21 mouse cellular contexts compared by ENCODE assay signal in the genomic region with DNA sequence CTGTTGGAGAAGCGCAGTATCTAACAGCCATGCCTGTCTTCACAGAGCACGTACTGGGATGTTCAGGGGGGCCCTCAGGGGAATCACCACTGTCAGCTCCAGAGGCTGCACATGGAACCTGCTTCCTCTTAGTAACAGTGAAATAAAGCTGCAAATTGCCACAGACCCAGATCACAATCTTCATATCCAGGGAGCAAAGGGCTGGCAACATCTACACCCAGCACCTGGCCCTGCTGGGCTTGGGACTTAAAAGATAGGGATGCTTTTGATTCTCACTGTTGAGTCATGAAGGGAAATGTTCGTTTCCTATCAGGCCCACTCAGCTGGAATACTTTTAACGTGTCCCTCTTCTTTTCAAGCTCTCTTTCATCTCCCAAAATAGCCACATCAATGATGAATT.
DNase-seq lines count a peak whose midpoint lies in the region; ATAC-seq and TF ChIP-seq lines count a peak whose summit lies in the region.
"Had no signal": no experiment of that assay in that cellular context is flagged by ENCODE, and none has a peak within 500 bp of the region (broad histone marks: within the 10 kb centered on the region; RNA-seq: fewer than 3 reads in every experiment).

No protein-coding gene starts in this region.

- H3K27me3 ChIP-seq in limb, embryonic 14.5 days (ENCODE audit: control insufficient read depth, insufficient read depth, low read length), result no peaks in the 10 kb centered on the region
- no peaks in the 10 kb centered on the region for H3K27me3 ChIP-seq in limb, embryonic 10.5 days (ENCODE audit: low read depth, poor library complexity, severe bottlenecking)
- H3K27me3 ChIP-seq in MEL (ENCODE audit: control insufficient read depth in 1 of 2, insufficient read depth in 2 of 2, low read length in 2 of 2), result no peaks in the 10 kb centered on the region
- H3K27me3 ChIP-seq in liver, embryonic 14.5 days (ENCODE audit: control insufficient read depth, insufficient read depth, low read length), result no peaks in the 10 kb centered on the region
- no peaks in the 10 kb centered on the region for H3K27me3 ChIP-seq in forebrain, embryonic 13.5 days
- H3K27me3 ChIP-seq: embryonic facial prominence, embryonic 13.5 days; forebrain, embryonic 12.5 days; heart, embryonic 15.5 days; intestine, embryonic 15.5 days had no signal

- TF ChIP-seq CTCF in MEL (IDR thresholded peaks at IDR 0.05 in 2 of 3, conservative IDR thresholded peaks at IDR 0.05 in 1 of 3; ENCODE audit: control insufficient read depth in 1 of 3, insufficient read depth in 1 of 3, low read depth in 2 of 3, low read length in 3 of 3, poor library complexity in 1 of 3, severe bottlenecking in 1 of 3), result no peak
- TF ChIP-seq CTCF in liver, embryonic 14.5 days (IDR thresholded peaks at IDR 0.05; ENCODE audit: low read depth), result no peak

- H3K4me2 ChIP-seq in limb, embryonic 14.5 days (replicated peaks; ENCODE audit: low read depth, low read length, severe bottlenecking), result no peak overlapping the region
- no peak overlapping the region for H3K4me2 ChIP-seq in liver, embryonic 14.5 days (ENCODE audit: low read depth)
- H3K4me2 ChIP-seq in forebrain, embryonic 13.5 days, result no peak overlapping the region
- H3K4me2 ChIP-seq: embryonic facial prominence, embryonic 13.5 days; forebrain, embryonic 12.5 days; heart, embryonic 11.5 days; heart, embryonic 15.5 days; hindbrain, embryonic 14.5 days; intestine, embryonic 15.5 days had no signal

- 0 out of 2 replicates have a peak overlapping the region, but pooled peaks have one; percentile 13 for H3K27ac ChIP-seq in limb, embryonic 14.5 days (replicated peaks; ENCODE audit: low read depth, low read length)
- H3K27ac ChIP-seq in limb, embryonic 10.5 days, result no peak overlapping the region
- H3K27ac ChIP-seq in MEL (ENCODE audit: control insufficient read depth, low read depth, low read length), result peak overlapping the region; percentile 68; the same call in 1 of the 2 replicates
- H3K27ac ChIP-seq in liver, embryonic 14.5 days, result no peak overlapping the region
- no peak overlapping the region for H3K27ac ChIP-seq in forebrain, embryonic 13.5 days
- H3K27ac ChIP-seq: embryonic facial prominence, embryonic 13.5 days; forebrain, embryonic 12.5 days; heart, adult 2 months; heart, embryonic 15.5 days; hindbrain, embryonic 10.5 days; hindbrain, embryonic 14.5 days; intestine, embryonic 15.5 days had no signal

- no peaks in the 10 kb centered on the region for H3K9me3 ChIP-seq in limb, embryonic 14.5 days (ENCODE audit: control insufficient read depth, low read length)
- no peaks in the 10 kb centered on the region for H3K9me3 ChIP-seq in limb, embryonic 10.5 days (replicated peaks)
- H3K9me3 ChIP-seq in MEL (replicated peaks; ENCODE audit: insufficient read depth, low read length), result no peaks in the 10 kb centered on the region
- H3K9me3 ChIP-seq in liver, embryonic 14.5 days (ENCODE audit: control insufficient read depth, low read length), result no peaks in the 10 kb centered on the region
- H3K9me3 ChIP-seq in forebrain, embryonic 13.5 days (replicated peaks), result no peaks in the 10 kb centered on the region
- H3K9me3 ChIP-seq: embryonic facial prominence, embryonic 13.5 days; forebrain, embryonic 12.5 days; heart, embryonic 15.5 days; hindbrain, embryonic 10.5 days; intestine, embryonic 15.5 days had no signal

- ATAC-seq in limb, embryonic 14.5 days (ENCODE audit: low FRiP score, low read depth), result no peak
- peak; percentile 28; the same call in 1 of the 2 replicates for ATAC-seq in liver, embryonic 14.5 days (ENCODE audit: insufficient read depth)
- no peak for ATAC-seq in forebrain, embryonic 13.5 days
- ATAC-seq: intestine, embryonic 15.5 days had no signal

- H3K9ac ChIP-seq in limb, embryonic 14.5 days (ENCODE audit: low read depth, low read length, severe bottlenecking), result no peak overlapping the region
- no peak overlapping the region for H3K9ac ChIP-seq in MEL (ENCODE audit: control insufficient read depth, low read depth, low read length, poor library complexity, severe bottlenecking)
- no peak overlapping the region for H3K9ac ChIP-seq in liver, embryonic 14.5 days (replicated peaks)
- no peak overlapping the region for H3K9ac ChIP-seq in forebrain, embryonic 13.5 days
- H3K9ac ChIP-seq: embryonic facial prominence, embryonic 13.5 days; forebrain, embryonic 12.5 days; heart, embryonic 15.5 days; hindbrain, embryonic 14.5 days; intestine, embryonic 15.5 days had no signal

- peaks cover 10% of the 10 kb centered on the region for H3K4me1 ChIP-seq in limb, embryonic 14.5 days (ENCODE audit: control insufficient read depth, insufficient read depth, low read length)
- H3K4me1 ChIP-seq in limb, embryonic 10.5 days, result no peaks in the 10 kb centered on the region
- H3K4me1 ChIP-seq in MEL (ENCODE audit: control insufficient read depth in 1 of 2, insufficient read depth in 2 of 2, low read length in 2 of 2), result peaks cover 32 to 36% of the 10 kb centered on the region in 2 experiments
- peaks cover 0 to 17% of the 10 kb centered on the region in 2 experiments; a peak in 2 of 4 replicates for H3K4me1 ChIP-seq in liver, embryonic 14.5 days (replicated peaks; ENCODE audit: control insufficient read depth in 2 of 2, insufficient read depth in 2 of 2, low read length in 1 of 2)
- no peaks in the 10 kb centered on the region for H3K4me1 ChIP-seq in forebrain, embryonic 13.5 days
- H3K4me1 ChIP-seq: intestine, embryonic 15.5 days had no signal

- TF ChIP-seq EP300 in MEL (IDR thresholded peaks at IDR 0.05; ENCODE audit: low read depth in 1 of 2, low read length in 2 of 2), result peak; percentile 95 to 97
- TF ChIP-seq EP300 in liver, embryonic 14.5 days (IDR thresholded peaks at IDR 0.05; ENCODE audit: low read depth), result peak; percentile 58

- no peak for TF ChIP-seq RAD21 in MEL (IDR thresholded peaks at IDR 0.05; ENCODE audit: low read depth, low read length)

- DNase-seq in limb, embryonic 14.5 days (ENCODE audit: low spot score), result no peak
- no peak for DNase-seq in limb, embryonic 10.5 days (ENCODE audit: low spot score)
- peak; percentile 86 for DNase-seq in MEL (ENCODE audit: low read depth, low spot score)
- DNase-seq in c-Kit-negative CD71-positive TER-119-positive erythroid progenitor cells, embryonic 14.5 days (ENCODE audit: low read depth, low spot score), result peak; percentile 0
- DNase-seq in liver, embryonic 14.5 days (ENCODE audit: low read depth in 3 of 3, low spot score in 3 of 3), result no peak
- no peak for DNase-seq in kidney, postnatal 25 days
- no peak for DNase-seq in layer of hippocampus, adult 9-11 months
- DNase-seq: adrenal gland, adult 8-10 months; adrenal gland, postnatal 36 days; cerebellum, adult 18-20 months; cerebellum, adult 9-11 months; heart, adult 2 months; heart, postnatal 14 days had no signal

- no peaks in the 10 kb centered on the region for H3K36me3 ChIP-seq in limb, embryonic 14.5 days (ENCODE audit: control insufficient read depth, insufficient read depth, low read length)
- no peaks in the 10 kb centered on the region for H3K36me3 ChIP-seq in limb, embryonic 10.5 days
- peaks cover 0 to 47% of the 10 kb centered on the region in 2 experiments; a peak in 2 of 4 replicates for H3K36me3 ChIP-seq in MEL (ENCODE audit: control insufficient read depth in 1 of 2, insufficient read depth in 2 of 2, low read length in 2 of 2)
- no peaks in the 10 kb centered on the region for H3K36me3 ChIP-seq in liver, embryonic 14.5 days (replicated peaks; ENCODE audit: control insufficient read depth, insufficient read depth, low read depth)
- H3K36me3 ChIP-seq in forebrain, embryonic 13.5 days (ENCODE audit: poor library complexity, severe bottlenecking), result no peaks in the 10 kb centered on the region
- H3K36me3 ChIP-seq: embryonic facial prominence, embryonic 13.5 days; forebrain, embryonic 12.5 days; heart, embryonic 15.5 days; hindbrain, embryonic 10.5 days; intestine, embryonic 15.5 days had no signal

- 60% methylated on average over 4 of the region's 4 CpGs for WGBS in limb, embryonic 14.5 days
- WGBS in limb, embryonic 10.5 days, result 74% methylated on average over 4 of the region's 4 CpGs
- 20% methylated on average over 4 of the region's 4 CpGs for WGBS in liver, embryonic 14.5 days (ENCODE audit: insufficient replicate concordance)
- 61% methylated on average over 4 of the region's 4 CpGs for WGBS in forebrain, embryonic 13.5 days

- H3K79me2 ChIP-seq in MEL (ENCODE audit: control insufficient read depth, insufficient read depth, low read length, poor library complexity), result no peaks in the 10 kb centered on the region

- H3K4me3 ChIP-seq in limb, embryonic 14.5 days (replicated peaks; ENCODE audit: low read length), result no peak overlapping the region
- no peak overlapping the region for H3K4me3 ChIP-seq in limb, embryonic 10.5 days
- no peak overlapping the region for H3K4me3 ChIP-seq in MEL (ENCODE audit: control insufficient read depth in 1 of 2, insufficient read depth in 1 of 2, low read depth in 2 of 2, low read length in 2 of 2)
- H3K4me3 ChIP-seq in liver, embryonic 14.5 days (ENCODE audit: insufficient read depth in 1 of 2, low read depth in 2 of 2, low read length in 2 of 2), result no peak overlapping the region
- no peak overlapping the region for H3K4me3 ChIP-seq in forebrain, embryonic 13.5 days
- H3K4me3 ChIP-seq: embryonic facial prominence, embryonic 13.5 days; forebrain, embryonic 12.5 days; heart, adult 2 months; heart, embryonic 15.5 days; hindbrain, embryonic 10.5 days; intestine, embryonic 15.5 days had no signal

- no peak for TF ChIP-seq POLR2A in limb, embryonic 14.5 days (IDR thresholded peaks at IDR 0.05; ENCODE audit: borderline replicate concordance, extremely low read depth, insufficient read depth, insufficient read length)
- no peak for TF ChIP-seq POLR2A in MEL (IDR thresholded peaks at IDR 0.05; ENCODE audit: control insufficient read depth in 1 of 2, insufficient read depth in 1 of 2, low read depth in 1 of 2, low read length in 2 of 2, poor library complexity in 1 of 2)

TF ChIP-seq in MEL, 35 proteins besides CTCF, POLR2A, EP300 and RAD21 (continues in another document):
- TF ChIP-seq MAX (IDR thresholded peaks at IDR 0.05; ENCODE audit: low read length) (peak; percentile 70), MYC (IDR thresholded peaks at IDR 0.05; ENCODE audit: low read depth, low read length) (peak; percentile 67), GATA1 (IDR thresholded peaks at IDR 0.05; ENCODE audit: low read depth, low read length) (peak; percentile 88), KAT2A (conservative IDR thresholded peaks at IDR 0.05; ENCODE audit: low read depth, low read length) (no peak), MAFK (IDR thresholded peaks at IDR 0.05; ENCODE audit: borderline replicate concordance, low read depth, low read length) (peak; percentile 76), ETS1 (IDR thresholded peaks at IDR 0.05; ENCODE audit: low read depth, low read length) (peak; percentile 93), MXI1 (IDR thresholded peaks at IDR 0.05; ENCODE audit: low read depth, low read length) (peak; percentile 50), ZC3H11A (IDR thresholded peaks at IDR 0.05; ENCODE audit: low read depth, low read length) (no peak), TAL1 (IDR thresholded peaks at IDR 0.05; ENCODE audit: low read length) (peak; percentile 96), CHD1 (IDR thresholded peaks at IDR 0.05; ENCODE audit: low read depth, low read length) (0 out of 2 replicates have a peak, but pooled peaks have one; percentile 58), ZKSCAN1 (IDR thresholded peaks at IDR 0.05; ENCODE audit: low read depth, low read length) (no peak)

Comparison
In these comparisons a context has a peak if more than half of its experiments do, and no peak if none do; other contexts are left out.
1. H3K27ac ChIP-seq: peak in limb, embryonic 14.5 days (single experiment) and MEL (single experiment); none in limb, embryonic 10.5 days (single experiment), liver, embryonic 14.5 days (single experiment) and forebrain, embryonic 13.5 days (single experiment).
2. DNase-seq: peak in MEL (single experiment) and c-Kit-negative CD71-positive TER-119-positive erythroid progenitor cells, embryonic 14.5 days (single experiment); none in limb, embryonic 14.5 days (single experiment), limb, embryonic 10.5 days (single experiment), liver, embryonic 14.5 days (0 of 3), kidney, postnatal 25 days (0 of 2) and layer of hippocampus, adult 9-11 months (single experiment).